Mouse (Mus musculus) lung, adult 18-20 months (tissue): ENCODE measurements around the gene Ifi47.
"Not testable (repeated sequence)": the region's sequence is repeated elsewhere in the genome, so short reads cannot be mapped to it uniquely, and the experiment has no call there.

Experiments
- DNase-seq, 2 experiments: peaks; one replicate each; pipeline ENCODE4 v3.0.0; 2022; ENCODE audit warnings: mixed read lengths in 2 of 2

Ifi47 gene

GRCm38 (mm10) chr11:49076001-49076757 lies at the start of gene Ifi47:
TSS of gene Ifi47 (plus strand) at chr11:49076587.
- DNase-seq, result peak; percentile 20 to 29

- not testable (repeated sequence) for DNase-seq
These were observed 26.3 kb upstream of the Ifi47 start for GRCm38 (mm10) chr11:49050064-49050463.

DNA sequence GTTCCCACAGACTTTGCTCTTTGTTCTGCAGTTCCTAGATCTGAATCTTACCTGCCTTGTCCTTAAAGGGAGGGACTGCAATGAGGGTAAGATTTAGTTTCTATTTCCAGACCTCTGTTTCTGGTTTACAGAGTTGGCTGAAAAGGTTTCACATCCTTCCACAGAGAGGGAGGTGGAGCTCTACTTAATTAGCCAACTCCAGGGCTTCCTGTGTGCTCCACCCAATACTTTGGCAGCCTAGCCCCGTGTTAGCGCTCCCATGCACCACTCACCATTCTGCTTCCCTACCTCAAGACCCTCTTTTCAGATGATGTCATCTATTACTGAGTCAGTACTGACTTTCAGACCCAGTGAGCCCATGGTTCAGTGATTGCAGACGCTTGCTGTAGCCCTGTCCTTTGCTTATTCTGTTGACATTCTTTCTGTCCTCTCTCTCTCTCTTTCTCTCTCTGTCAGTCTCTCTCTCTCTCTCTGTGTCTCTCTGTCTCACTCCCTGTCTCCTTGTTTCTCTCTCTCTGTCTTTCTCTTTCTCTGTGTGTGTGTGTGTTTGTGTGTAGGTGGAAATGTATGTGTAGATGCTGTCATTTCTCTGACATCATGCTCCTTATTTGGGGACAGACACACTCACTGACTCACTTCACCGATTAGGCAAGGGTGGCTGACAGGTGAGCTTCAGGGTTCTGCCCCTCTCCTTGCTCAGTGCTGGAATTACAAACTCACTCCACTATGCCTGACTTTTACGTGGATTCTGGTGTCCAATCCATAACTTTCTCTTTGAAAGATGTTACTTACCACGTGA lies 25.1 kb upstream of the Ifi47 start, which contains the start of gene 9930111J21Rik2:
Gene 9930111J21Rik2, minus strand, starts transcription at position 150 of the 799 bp plus-strand sequence.
- not testable (repeated sequence) for DNase-seq

GRCm38 (mm10) chr11:49051894-49052293 lies 24.5 kb upstream of the Ifi47 start:
- not testable (repeated sequence) for DNase-seq

DNA sequence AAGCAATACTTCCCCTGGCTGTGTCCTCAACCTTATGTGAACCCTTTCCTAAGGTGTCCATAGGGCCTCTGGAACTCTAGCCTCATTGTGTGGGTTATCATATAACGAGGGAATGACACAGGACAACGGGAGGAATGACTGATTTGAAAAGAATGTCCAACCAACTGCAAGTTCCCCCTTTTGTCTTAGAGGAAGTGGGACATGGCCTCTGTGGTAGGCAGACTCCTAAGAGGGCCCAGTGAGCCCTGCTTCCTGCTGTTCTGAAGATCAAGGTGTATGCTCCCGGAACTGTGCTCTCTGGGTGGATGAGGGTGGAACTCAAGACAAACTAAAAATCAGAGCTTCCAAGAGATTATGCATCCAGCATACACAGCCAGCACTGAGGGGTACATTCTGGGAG lies 16.3 kb upstream of the Ifi47 start:
- not testable (repeated sequence) for DNase-seq

- not testable (repeated sequence) for DNase-seq
These were observed 14.5 kb upstream of the Ifi47 start for GRCm38 (mm10) chr11:49061865-49062264.

DNA sequence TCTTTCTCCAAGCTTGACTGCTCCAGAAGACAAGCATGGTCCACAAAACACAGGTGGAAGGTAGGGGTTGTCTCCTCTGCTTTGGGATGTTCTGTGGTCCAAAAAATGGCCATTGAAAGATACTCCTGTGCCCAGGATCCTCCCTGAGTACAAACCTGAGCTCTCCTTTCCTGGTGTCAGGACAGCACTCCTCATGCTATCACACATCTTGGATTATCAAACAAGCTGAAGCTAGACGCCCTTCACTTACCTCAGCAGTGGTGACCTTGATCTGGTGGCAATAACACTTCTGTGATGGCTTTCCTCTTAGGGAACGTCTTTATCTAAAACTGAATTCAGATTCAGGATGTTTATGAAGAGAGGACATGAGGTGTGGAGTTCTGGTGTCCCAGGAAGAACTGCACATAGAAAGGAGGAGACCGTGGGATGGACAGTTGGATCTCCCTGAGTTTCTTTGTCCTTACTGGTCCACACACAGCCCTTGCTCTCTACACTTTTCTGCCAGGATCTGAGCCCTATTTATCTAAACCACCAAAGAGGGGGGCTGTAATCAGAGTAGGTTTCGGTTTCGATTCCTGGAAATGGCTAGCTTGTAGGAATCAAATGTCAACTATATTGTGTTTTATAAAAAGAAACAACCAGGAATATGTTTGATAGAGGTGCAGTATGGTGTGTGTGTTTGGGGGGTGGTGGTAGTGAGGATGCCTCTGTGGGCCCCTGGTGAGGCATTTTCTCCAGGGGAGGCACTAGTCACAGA lies 12.5 kb upstream of the Ifi47 start, which contains the start of gene Tgtp2:
Gene Tgtp2, minus strand, starts transcription at position 494 of the 757 bp plus-strand sequence.
- DNase-seq, result peak in 1 of 2 experiments; percentile 29

DNA sequence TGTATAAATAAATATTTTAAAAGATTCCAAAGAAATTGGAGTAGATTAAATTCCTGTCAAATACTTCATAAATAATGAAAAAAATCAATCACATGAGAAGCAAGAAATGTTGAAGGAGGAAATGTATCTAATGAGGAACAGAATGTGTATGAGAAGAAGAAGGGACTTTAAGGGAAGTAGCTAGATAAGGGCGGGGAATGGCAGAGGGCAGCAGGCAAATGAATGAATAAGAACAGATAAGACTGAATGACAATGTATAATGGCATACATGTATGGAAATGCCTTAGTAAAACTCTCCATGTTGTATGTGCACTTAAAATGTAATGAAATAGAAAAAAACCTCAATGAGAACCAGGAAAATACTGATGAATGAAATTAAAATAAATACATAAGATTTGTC lies 8.0 kb upstream of the Ifi47 start:
- DNase-seq, result no peak

- DNase-seq, result no peak
These were observed 625 bp downstream of the Ifi47 start for GRCm38 (mm10) chr11:49077012-49077411.

- no peak for DNase-seq
These were observed 2.3 kb downstream of the Ifi47 start for GRCm38 (mm10) chr11:49078719-49079118.

- DNase-seq, result no peak
These were observed 4.2 kb downstream of the Ifi47 start for GRCm38 (mm10) chr11:49080636-49081035.

- no peak for DNase-seq
These were observed 5.0 kb downstream of the Ifi47 start for GRCm38 (mm10) chr11:49081356-49081755.

- no peak for DNase-seq
These were observed 5.5 kb downstream of the Ifi47 start for GRCm38 (mm10) chr11:49081886-49082285.

GRCm38 (mm10) chr11:49083146-49083545 lies 6.8 kb downstream of the Ifi47 start:
- peak; percentile 20 to 51 for DNase-seq

- DNase-seq, result no peak
These were observed 7.4 kb downstream of the Ifi47 start for GRCm38 (mm10) chr11:49083808-49084207.

- DNase-seq, result no peak
These were observed 8.0 kb downstream of the Ifi47 start for GRCm38 (mm10) chr11:49084385-49084784.

- peak in 1 of 2 experiments; percentile 40 for DNase-seq
These were observed 8.5 kb downstream of the Ifi47 start for GRCm38 (mm10) chr11:49084875-49085274.

- peak in 1 of 2 experiments; percentile 15 for DNase-seq
These were observed 10.5 kb downstream of the Ifi47 start for GRCm38 (mm10) chr11:49086858-49087361.

- peak; percentile 63 to 66 for DNase-seq
These were observed 11.6 kb downstream of the Ifi47 start for GRCm38 (mm10) chr11:49087830-49088616.

- no peak for DNase-seq
These were observed 12.7 kb downstream of the Ifi47 start for GRCm38 (mm10) chr11:49088990-49089652.
